Mouse (Mus musculus): ENCODE measurements at regions not wholly inside any gene's neighbourhood (a gene's known extent, or its start where the extent isn't known, plus 50 kb on each side); places are given as distances from the start of the nearest gene placed in this dataset.

- ChIA-PET CTCF (no interaction called here), POLR2A (no interaction called here)
Measured at GRCm38 (mm10) chr12:9999933-10000332, 369.8 kb upstream of the Nt5c1b start.

GRCm38 (mm10) chr12:10008473-10008872 is 361.3 kb upstream of the Nt5c1b start:
- POLR2A ChIA-PET = no interaction called here
- CTCF ChIA-PET = no interaction called here

- ChIA-PET CTCF (no interaction called here), POLR2A (no interaction called here)
Measured at GRCm38 (mm10) chr12:10016710-10017581, 352.8 kb upstream of the Nt5c1b start.

- POLR2A ChIA-PET = no interaction called here
Measured at GRCm38 (mm10) chr12:10035479-10035878, 334.3 kb upstream of the Nt5c1b start.

GRCm38 (mm10) chr12:10062006-10062514 is 307.7 kb upstream of the Nt5c1b start:
- ChIA-PET POLR2A (no interaction called here), CTCF (no interaction called here)

More at GRCm38 (mm10) chr12:10035479-10035878, 334.3 kb upstream of the Nt5c1b start:
- CTCF ChIA-PET = interaction anchor here in 1 of 4 experiments (0.6 kb wide), 1 partner anchor 223 kb away, joined by 3 read pairs; no protein-coding TSS in a partner anchor

- CTCF ChIA-PET = no interaction called here
- POLR2A ChIA-PET = no interaction called here
Measured at GRCm38 (mm10) chr12:10078341-10078740, 291.4 kb upstream of the Nt5c1b start.

GRCm38 (mm10) chr12:10079482-10079881 is 290.3 kb upstream of the Nt5c1b start:
- POLR2A ChIA-PET = no interaction called here

GRCm38 (mm10) chr12:10112874-10113453 is 256.8 kb upstream of the Nt5c1b start:
- POLR2A ChIA-PET = no interaction called here

More at GRCm38 (mm10) chr12:10079482-10079881, 290.3 kb upstream of the Nt5c1b start:
- CTCF ChIA-PET = no interaction called here

GRCm38 (mm10) chr12:10122102-10122501 is 247.7 kb upstream of the Nt5c1b start:
- ChIA-PET CTCF (no interaction called here), POLR2A (interaction anchor here in 1 of 4 experiments (1.0 kb wide), 1 partner anchor 21 kb away, joined by 3 read pairs; no protein-coding TSS in a partner anchor)

More at GRCm38 (mm10) chr12:10112874-10113453, 256.8 kb upstream of the Nt5c1b start:
- CTCF ChIA-PET = no interaction called here

- POLR2A ChIA-PET = interaction anchor here in 1 of 4 experiments (0.7 kb wide), 1 partner anchor 435 kb away, joined by 4 read pairs; no protein-coding TSS in a partner anchor
Measured at GRCm38 (mm10) chr12:10127995-10128573, 241.7 kb upstream of the Nt5c1b start.

GRCm38 (mm10) chr12:10134141-10134540 is 235.6 kb upstream of the Nt5c1b start:
- ChIA-PET POLR2A (no interaction called here), CTCF (no interaction called here)

More at GRCm38 (mm10) chr12:10127995-10128573, 241.7 kb upstream of the Nt5c1b start:
- CTCF ChIA-PET = no interaction called here

- POLR2A ChIA-PET = no interaction called here
- CTCF ChIA-PET = no interaction called here
Measured at GRCm38 (mm10) chr12:10135915-10136314, 233.9 kb upstream of the Nt5c1b start.

- CTCF ChIA-PET = no interaction called here
- POLR2A ChIA-PET = no interaction called here
Measured at GRCm38 (mm10) chr12:10140131-10140530, 229.6 kb upstream of the Nt5c1b start.

- POLR2A ChIA-PET = no interaction called here
- CTCF ChIA-PET = no interaction called here
Measured at GRCm38 (mm10) chr12:10160837-10161236, 208.9 kb upstream of the Nt5c1b start.

- POLR2A ChIA-PET = no interaction called here
Measured at GRCm38 (mm10) chr12:10168042-10168441, 201.7 kb upstream of the Nt5c1b start.

GRCm38 (mm10) chr12:10168581-10168980 is 201.2 kb upstream of the Nt5c1b start:
- POLR2A ChIA-PET = no interaction called here
- CTCF ChIA-PET = no interaction called here

More at GRCm38 (mm10) chr12:10168042-10168441, 201.7 kb upstream of the Nt5c1b start:
- CTCF ChIA-PET = no interaction called here

- POLR2A ChIA-PET = no interaction called here
Measured at GRCm38 (mm10) chr12:10178718-10179117, 191.1 kb upstream of the Nt5c1b start.

GRCm38 (mm10) chr12:10179147-10179814 is 190.5 kb upstream of the Nt5c1b start:
- POLR2A ChIA-PET = no interaction called here
- CTCF ChIA-PET = no interaction called here

More at GRCm38 (mm10) chr12:10178718-10179117, 191.1 kb upstream of the Nt5c1b start:
- CTCF ChIA-PET = no interaction called here

GRCm38 (mm10) chr12:10179815-10180468 is 189.8 kb upstream of the Nt5c1b start:
- ChIA-PET POLR2A (no interaction called here), CTCF (no interaction called here)
